Mouse (Mus musculus) lung, embryonic 14.5 days (tissue): ENCODE results near the gene Sept5. TPM values are rescaled to one million over a fixed set of nuclear protein-coding genes. Genes with fewer than 3 reads are reported as not detected.
A peak's percentile ranks its signal among the peaks of the same experiment; 100 is the strongest.

Experiments
- ATAC-seq: fragments of 200-750 bp; cut with Nextera tagmentation; 2 replicates; pipeline ENCODE4 v1.8.0; 2017; ENCODE audit warnings: mild to moderate bottlenecking, moderate TSS enrichment, moderate library complexity; ENCODE audit not compliant: insufficient read depth
- DNase-seq: peaks from one replicate; pipeline ENCODE4 v3.0.0-alpha.2; 2015
- H3K27ac ChIP-seq: fragments of 300-500 bp; sonication (generic); 2 replicates; pipeline ENCODE4 v1.5.1; 2014; ENCODE audit warnings: low read depth, mild to moderate bottlenecking, moderate library complexity
- H3K27me3 ChIP-seq: fragments of 300-500 bp; sonication (generic); 2 replicates; pipeline ENCODE4 v1.6.1; 2014; ENCODE audit warnings: low read length, control low read depth; ENCODE audit not compliant: insufficient read depth
- H3K36me3 ChIP-seq: fragments of 300-500 bp; sonication (generic); 2 replicates; pipeline ENCODE4 v1.6.1; 2014; ENCODE audit warnings: control low read depth; ENCODE audit not compliant: insufficient read depth
- H3K4me1 ChIP-seq: fragments of 300-500 bp; sonication (generic); 2 replicates; pipeline ENCODE4 v1.6.1; 2014; ENCODE audit warnings: antibody characterized with exemption, control low read depth; ENCODE audit not compliant: insufficient read depth
- H3K4me2 ChIP-seq: fragments of 300-500 bp; sonication (generic); 2 replicates; pipeline ENCODE4 v1.6.1; 2014; ENCODE audit warnings: mild to moderate bottlenecking
- H3K4me3 ChIP-seq: fragments of 300-500 bp; sonication (generic); 2 replicates; pipeline ENCODE4 v1.5.1; 2014; ENCODE audit warnings: low read depth, low read length
- H3K9ac ChIP-seq: fragments of 300-500 bp; sonication (generic); 2 replicates; pipeline ENCODE4 v1.6.1; 2014
- H3K9me3 ChIP-seq: fragments of 300-500 bp; sonication (generic); 2 replicates; pipeline ENCODE4 v1.6.1; 2016; ENCODE audit warnings: low read depth, low read length, control low read depth
- CTCF ChIP-seq: IDR thresholded peaks from 2 replicates; pipeline ENCODE4 v1.5.1; 2016; ENCODE audit warnings: antibody characterized with exemption, low read depth
- WGBS: fragments of 180-500 bp; shearing (Covaris S2); extraction: QIAGEN DNeasy Blood & Tissue Kit; methylation state at CpG from one replicate; pipeline ENCODE4 v1.1.7; 2014; 5-methylcytosine and 5-hydroxymethylcytosine counted together
- polyA plus RNA-seq: library from polyadenylated mRNA; unstranded; fragments of >200 nt; fragmentation: Nextera tagmentation; extraction: Ambion mirVana; gene quantifications from 2 replicates; pipeline ENCODE4 v1.2.1, GENCODE M21; 2014

Gene Sept5
- polyA plus RNA-seq, 1 experiment from 2014 or later, result 19.3 TPM

GRCm38 (mm10) chr16:18593930-18594329, 35.8 kb downstream of the Sept5 start:
- Histone ChIP-seq H3K27me3 (peaks cover 35% of the 10 kb centered on the region), H3K9ac (no peak overlapping the region), H3K4me2 (no peak overlapping the region), H3K4me3 (no peak overlapping the region), H3K9me3 (no peaks in the 10 kb centered on the region), H3K36me3 (no peaks in the 10 kb centered on the region), H3K27ac (no peak overlapping the region), H3K4me1 (0 out of 2 replicates have a peak, but pooled peaks cover 7% of the 10 kb centered on the region)
- ATAC-seq (no peak), DNase-seq (no peak)
- 66% methylated on average over 2 of the region's 2 CpGs for WGBS
- TF ChIP-seq CTCF, result no peak

DNA sequence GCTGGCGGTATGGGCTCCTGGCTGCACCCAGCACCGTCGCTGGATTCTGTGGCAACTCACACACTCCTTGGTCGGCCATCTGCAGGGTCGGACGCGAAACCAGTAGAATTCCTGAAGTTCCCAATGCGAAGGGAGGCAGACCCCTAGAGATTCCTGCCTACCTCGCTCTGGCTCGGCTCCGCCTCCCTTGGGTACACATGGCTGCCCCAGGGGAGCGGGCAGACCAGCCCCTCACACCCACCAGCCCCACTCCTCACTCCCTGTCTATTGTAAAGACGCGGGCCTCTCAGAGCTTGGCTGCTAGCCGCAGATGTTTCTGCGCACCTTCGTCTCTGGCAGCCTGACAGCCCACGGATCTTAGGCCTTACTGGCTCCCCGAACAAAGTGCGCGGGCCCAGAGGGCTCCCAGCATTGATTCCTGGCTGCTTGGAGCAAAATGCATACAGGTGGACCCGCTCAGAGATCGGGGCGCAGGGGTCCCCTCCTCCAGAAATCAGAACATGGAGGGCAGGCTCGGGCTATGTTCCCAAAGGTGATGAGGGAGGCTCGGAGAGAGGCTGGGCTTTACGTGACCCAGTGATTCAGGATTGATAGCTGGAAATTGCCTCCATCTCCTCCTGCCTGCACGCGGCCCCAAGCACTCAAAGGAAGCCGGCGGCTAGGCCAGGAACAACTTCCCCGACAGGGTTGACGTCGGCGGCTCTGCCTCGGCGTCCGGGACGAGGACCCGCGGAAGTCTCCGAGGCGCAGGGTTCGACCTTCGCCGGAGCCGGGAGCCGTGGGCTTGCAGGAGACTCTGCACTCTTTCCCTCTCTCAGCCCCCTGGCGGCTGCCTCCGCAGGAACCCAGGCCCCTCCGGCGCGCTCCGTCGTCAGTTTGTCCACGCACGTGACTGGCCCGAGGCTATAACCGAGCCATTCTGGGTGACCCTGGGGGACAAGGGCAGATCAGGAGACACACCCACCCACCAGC, 38.4 kb downstream of the Sept5 start:
- TF ChIP-seq CTCF, result peak; percentile 72
- ATAC-seq, result peak; percentile 46; the same call in 1 of the 2 replicates
- 0 out of 2 replicates have a peak, but pooled peaks cover 6% of the 10 kb centered on the region for H3K4me1 ChIP-seq
- WGBS, result 4% methylated on average over 59 of the region's 59 CpGs
- DNase-seq, result peak; percentile 74
- peak overlapping the region; percentile 44 for H3K27ac ChIP-seq
- H3K36me3 ChIP-seq, result no peaks in the 10 kb centered on the region
- H3K27me3 ChIP-seq, result peaks cover 60% of the 10 kb centered on the region
- H3K9me3 ChIP-seq, result no peaks in the 10 kb centered on the region
- H3K4me3 ChIP-seq, result peak overlapping the region; percentile 33
- peak overlapping the region; percentile 86 for H3K4me2 ChIP-seq
- peak overlapping the region; percentile 29; the same call in 1 of the 2 replicates for H3K9ac ChIP-seq

- peak within 1 kb of the TSS; percentile 86 for H3K4me2 ChIP-seq
- 4% methylated on average over 48 of the region's 48 CpGs for WGBS
- peak; percentile 77 for TF ChIP-seq CTCF
- H3K9ac ChIP-seq, result peak within 1 kb of the TSS; percentile 36
- ATAC-seq (peak; percentile 6; the same call in 1 of the 2 replicates), DNase-seq (peak; percentile 55)
- peak within 1 kb of the TSS; percentile 33 for H3K4me3 ChIP-seq
- H3K27ac ChIP-seq, result peak within 1 kb of the TSS; percentile 54
- 0 out of 2 replicates have a peak, but pooled peaks cover 3% of the 10 kb centered on the region for H3K4me1 ChIP-seq
- H3K36me3 ChIP-seq, result no peaks in the 10 kb centered on the region
- H3K9me3 ChIP-seq, result no peaks in the 10 kb centered on the region
- H3K27me3 ChIP-seq, result peaks cover 72% of the 10 kb centered on the region
These were observed 39.7 kb downstream of the Sept5 start, which contains the start of gene Tbx1 for GRCm38 (mm10) chr16:18589804-18590790. Gene Tbx1 (minus strand): TSS chr16:18590671.

- Histone ChIP-seq H3K27ac (no peak overlapping the region), H3K36me3 (no peaks in the 10 kb centered on the region), H3K4me3 (peak overlapping the region; percentile 59), H3K4me1 (0 out of 2 replicates have a peak, but pooled peaks cover 3% of the 10 kb centered on the region), H3K27me3 (peaks cover 82% of the 10 kb centered on the region), H3K9ac (no peak overlapping the region), H3K4me2 (peak overlapping the region; percentile 86), H3K9me3 (no peaks in the 10 kb centered on the region)
- DNase-seq, result no peak
- WGBS, result 39% methylated on average over 9 of the region's 9 CpGs
- no peak for ATAC-seq
- no peak for TF ChIP-seq CTCF
These were observed 40.6 kb downstream of the Sept5 start for GRCm38 (mm10) chr16:18589080-18589621.

- no peaks in the 10 kb centered on the region for H3K36me3 ChIP-seq
- H3K4me3 ChIP-seq, result peak overlapping the region; percentile 59
- DNase-seq (no peak), ATAC-seq (peak; percentile 16; the same call in 1 of the 2 replicates)
- H3K27ac ChIP-seq, result peak overlapping the region; percentile 75
- H3K9ac ChIP-seq, result peak overlapping the region; percentile 20; the same call in 1 of the 2 replicates
- 6% methylated on average over 31 of the region's 31 CpGs for WGBS
- H3K4me1 ChIP-seq, result 0 out of 2 replicates have a peak, but pooled peaks cover 3% of the 10 kb centered on the region
- TF ChIP-seq CTCF, result no peak
- H3K27me3 ChIP-seq, result peaks cover 83% of the 10 kb centered on the region
- peak overlapping the region; percentile 86 for H3K4me2 ChIP-seq
- H3K9me3 ChIP-seq, result no peaks in the 10 kb centered on the region
These were observed 41.1 kb downstream of the Sept5 start for GRCm38 (mm10) chr16:18588738-18589055.
